Mouse (Mus musculus) lung, adult 2 months (tissue): Measurements from ENCODE around the gene Ubc.

Experiments used
- CTCF ChIP-seq: fragments of 200-500 bp; IDR thresholded peaks from 2 replicates; pipeline ENCODE4 v1.5.1; 2011; ENCODE audit warnings: mild to moderate bottlenecking, low read length, control low read depth; ENCODE audit not compliant: insufficient read depth
- POLR2A ChIP-seq: fragments of 200-500 bp; IDR thresholded peaks from 2 replicates; pipeline ENCODE4 v1.6.1; 2011; ENCODE audit warnings: low read depth, mild to moderate bottlenecking, control low read depth, low read length, borderline replicate concordance; ENCODE audit errors: extremely low read depth

- TF ChIP-seq CTCF: no peak
- no peak for TF ChIP-seq POLR2A
These were observed 35.8 kb upstream of the Ubc start for GRCm38 (mm10) chr5:125425698-125426276.
